In the genomic region with DNA sequence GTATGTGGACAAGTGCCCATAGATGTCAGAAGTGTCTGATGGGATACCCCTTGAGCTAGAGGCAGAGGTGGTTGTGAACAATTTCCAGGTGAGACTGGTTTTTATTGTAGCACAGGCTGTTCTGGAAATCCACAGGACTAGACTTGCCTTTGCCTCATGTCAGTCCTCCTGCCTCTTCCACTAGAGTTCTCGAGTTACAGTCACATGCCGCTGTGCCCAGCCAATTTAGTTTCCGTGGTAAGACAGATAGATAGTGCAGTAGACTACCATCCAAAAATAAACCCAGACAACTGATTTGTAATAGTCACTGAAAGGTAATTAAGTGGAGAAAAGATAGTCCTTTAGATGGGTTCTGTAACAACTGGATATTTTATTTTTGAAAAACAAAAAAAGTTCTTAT, we compare ENCODE assay signal across 28 mouse cellular contexts. TPM values are rescaled to one million over a fixed set of nuclear protein-coding genes. Genes with fewer than 3 reads are reported as not detected.
DNase-seq lines count a peak whose midpoint lies in the region; ATAC-seq and TF ChIP-seq lines count a peak whose summit lies in the region.
"Had no signal": no experiment of that assay in that cellular context is flagged by ENCODE, and none has a peak within 500 bp of the region (broad histone marks: within the 10 kb centered on the region; RNA-seq: fewer than 3 reads in every experiment).

No protein-coding gene starts in this region.

- no peak overlapping the region for H3K4me2 ChIP-seq in heart, embryonic 12.5 days
- H3K4me2 ChIP-seq in CH12.LX (ENCODE audit: insufficient read depth, low read depth, poor library complexity, severe bottlenecking): no peak overlapping the region
- H3K4me2 ChIP-seq in heart, postnatal 0 days (ENCODE audit: low read depth, low read length): no peak overlapping the region
- no peak overlapping the region for H3K4me2 ChIP-seq in hindbrain, postnatal 0 days (ENCODE audit: low read depth, low read length)
- H3K4me2 ChIP-seq: forebrain, embryonic 13.5 days; hindbrain, embryonic 13.5 days; limb, embryonic 15.5 days; liver, embryonic 13.5 days had no signal

- H3K9me3 ChIP-seq in heart, embryonic 12.5 days (replicated peaks): no peaks in the 10 kb centered on the region
- H3K9me3 ChIP-seq in CH12.LX (replicated peaks; ENCODE audit: low read length): no peaks in the 10 kb centered on the region
- H3K9me3 ChIP-seq in heart, postnatal 0 days (replicated peaks; ENCODE audit: control insufficient read depth, low read length): no peaks in the 10 kb centered on the region
- no peaks in the 10 kb centered on the region for H3K9me3 ChIP-seq in hindbrain, postnatal 0 days (ENCODE audit: low read length)
- H3K9me3 ChIP-seq: forebrain, embryonic 13.5 days; hindbrain, embryonic 13.5 days; limb, embryonic 10.5 days; limb, embryonic 15.5 days; liver, embryonic 13.5 days had no signal

- 33% methylated on average over 3 of the region's 3 CpGs for WGBS in heart, embryonic 12.5 days
- WGBS in heart, postnatal 0 days: 37% methylated on average over 3 of the region's 3 CpGs
- 89% methylated on average over 3 of the region's 3 CpGs for WGBS in hindbrain, postnatal 0 days

- peaks cover 76% of the 10 kb centered on the region for H3K36me3 ChIP-seq in heart, embryonic 12.5 days
- peaks cover 49 to 90% of the 10 kb centered on the region in 2 experiments for H3K36me3 ChIP-seq in CH12.LX (replicated peaks in 1 of 2; ENCODE audit: control insufficient read depth in 1 of 2, insufficient read depth in 1 of 2, low read length in 1 of 2)
- peaks cover 71% of the 10 kb centered on the region for H3K36me3 ChIP-seq in heart, postnatal 0 days (replicated peaks; ENCODE audit: control insufficient read depth, insufficient read depth, low read length)
- peaks cover 25% of the 10 kb centered on the region for H3K36me3 ChIP-seq in hindbrain, postnatal 0 days (ENCODE audit: insufficient read depth, low read length)

- TF ChIP-seq POLR2A in CH12.LX (IDR thresholded peaks at IDR 0.05; ENCODE audit: low read depth, low read length): no peak

- intact Hi-C loops in gastrocnemius, postnatal 14 days (cut with DNase I; ENCODE audit: low total_unique reads): no loop called here

- no peak for TF ChIP-seq RAD21 in CH12.LX (IDR thresholded peaks at IDR 0.05; ENCODE audit: low read depth, low read length)

- no peaks in the 10 kb centered on the region for H3K27me3 ChIP-seq in heart, embryonic 12.5 days (replicated peaks)
- H3K27me3 ChIP-seq in CH12.LX (replicated peaks): no peaks in the 10 kb centered on the region
- H3K27me3 ChIP-seq in heart, postnatal 0 days (ENCODE audit: control insufficient read depth, insufficient read depth, low read length): no peaks in the 10 kb centered on the region
- H3K27me3 ChIP-seq in hindbrain, postnatal 0 days (ENCODE audit: insufficient read depth, low read length): no peaks in the 10 kb centered on the region
- H3K27me3 ChIP-seq: forebrain, embryonic 13.5 days; hindbrain, embryonic 13.5 days; limb, embryonic 15.5 days; liver, embryonic 13.5 days had no signal

- H3K4me3 ChIP-seq in heart, embryonic 12.5 days: no peak overlapping the region
- no peak overlapping the region for H3K4me3 ChIP-seq in CH12.LX (replicated peaks in 1 of 3; ENCODE audit: low read depth in 2 of 3, low read length in 2 of 3, poor library complexity in 1 of 3)
- no peak overlapping the region for H3K4me3 ChIP-seq in heart, postnatal 0 days (ENCODE audit: low read depth, low read length)
- H3K4me3 ChIP-seq in hindbrain, postnatal 0 days (ENCODE audit: low read length): no peak overlapping the region
- H3K4me3 ChIP-seq: forebrain, embryonic 13.5 days; hindbrain, embryonic 13.5 days; limb, embryonic 10.5 days; limb, embryonic 15.5 days; liver, embryonic 13.5 days had no signal

- no peak for TF ChIP-seq CTCF in CH12.LX (conservative IDR thresholded peaks at IDR 0.05 in 1 of 2, IDR thresholded peaks at IDR 0.05 in 1 of 2; ENCODE audit: low read depth in 2 of 2, low read length in 2 of 2)
- TF ChIP-seq CTCF in heart, postnatal 0 days (IDR thresholded peaks at IDR 0.05; ENCODE audit: low read depth): no peak
- TF ChIP-seq CTCF in hindbrain, postnatal 0 days (IDR thresholded peaks at IDR 0.05; ENCODE audit: low read depth): no peak

- dilution Hi-C loops in CH12.LX (cut with MboI; ENCODE audit: extremely low pct_ligation_motif_present, extremely low pct_unique_long_range_greater_than_20kb, low sequenced_read_pairs): no loop called here

- DNase-seq in gastrocnemius, adult 18-20 months (ENCODE audit: low spot score): peak; percentile 39
- no peak for DNase-seq in gastrocnemius, postnatal 14 days
- peak; percentile 49 for DNase-seq in heart, adult 8-10 months (ENCODE audit: low spot score)
- no peak for DNase-seq in CH12.LX (ENCODE audit: extremely low read depth)
- peak; percentile 39 for DNase-seq in heart, postnatal 0 days (ENCODE audit: low spot score)
- no peak for DNase-seq in hindbrain, postnatal 0 days (ENCODE audit: low spot score)
- no peak for DNase-seq in spleen, postnatal 4 days (ENCODE audit: low spot score in 2 of 2)
- DNase-seq: adrenal gland, postnatal 14 days; cerebellum, adult 11-12 months; cerebellum, postnatal 10 days; gastrocnemius, postnatal 36 days; kidney, postnatal 14 days; layer of hippocampus, adult 9-11 months; liver, embryonic 13.5 days; lung, adult 2 months; lung, postnatal 10 days; midbrain, embryonic 14.5 days; right cerebral cortex, postnatal 25 days; thymus, postnatal 14 days had no signal

- H3K9ac ChIP-seq in heart, embryonic 12.5 days: no peak overlapping the region
- no peak overlapping the region for H3K9ac ChIP-seq in CH12.LX (ENCODE audit: insufficient read depth, low read depth)
- H3K9ac ChIP-seq in heart, postnatal 0 days (replicated peaks; ENCODE audit: low read depth, low read length): no peak overlapping the region
- H3K9ac ChIP-seq in hindbrain, postnatal 0 days (replicated peaks; ENCODE audit: low read length): no peak overlapping the region
- H3K9ac ChIP-seq: forebrain, embryonic 13.5 days; hindbrain, embryonic 13.5 days; limb, embryonic 15.5 days; liver, embryonic 13.5 days had no signal

- H3K4me1 ChIP-seq in heart, embryonic 12.5 days (replicated peaks): 0 out of 2 replicates have a peak, but pooled peaks cover 6% of the 10 kb centered on the region
- peaks cover 0 to 7% of the 10 kb centered on the region in 2 experiments; a peak in 2 of 4 replicates for H3K4me1 ChIP-seq in CH12.LX (ENCODE audit: control insufficient read depth in 1 of 2, insufficient read depth in 2 of 2)
- no peaks in the 10 kb centered on the region for H3K4me1 ChIP-seq in heart, postnatal 0 days (ENCODE audit: control insufficient read depth, insufficient read depth)
- H3K4me1 ChIP-seq in hindbrain, postnatal 0 days (ENCODE audit: insufficient read depth, low read length): no peaks in the 10 kb centered on the region
- H3K4me1 ChIP-seq: forebrain, embryonic 13.5 days; hindbrain, embryonic 13.5 days; limb, embryonic 10.5 days; limb, embryonic 15.5 days; liver, embryonic 13.5 days had no signal

- TF ChIP-seq EP300 in CH12.LX (IDR thresholded peaks at IDR 0.05; ENCODE audit: low read length): no peak
- no peak for TF ChIP-seq EP300 in heart, postnatal 0 days (IDR thresholded peaks at IDR 0.05; ENCODE audit: low read depth)

- no peak overlapping the region for H3K27ac ChIP-seq in heart, embryonic 12.5 days (ENCODE audit: poor library complexity, severe bottlenecking)
- H3K27ac ChIP-seq in CH12.LX (ENCODE audit: insufficient read depth, low read depth): no peak overlapping the region
- peak overlapping the region; percentile 53 for H3K27ac ChIP-seq in heart, postnatal 0 days (ENCODE audit: low read depth)
- H3K27ac ChIP-seq in hindbrain, postnatal 0 days: no peak overlapping the region
- H3K27ac ChIP-seq: forebrain, embryonic 13.5 days; hindbrain, embryonic 13.5 days; limb, embryonic 10.5 days; limb, embryonic 15.5 days; liver, embryonic 13.5 days; macrophage had no signal

- ATAC-seq in heart, embryonic 12.5 days (ENCODE audit: insufficient number of reproducible peaks, low FRiP score): no peak
- ATAC-seq in heart, postnatal 0 days (ENCODE audit: insufficient read depth, low read depth): peak; percentile 82
- no peak for ATAC-seq in hindbrain, postnatal 0 days
- ATAC-seq: forebrain, embryonic 13.5 days; intestine, postnatal 0 days had no signal

- in situ Hi-C loops in CH12.LX (cut with MboI; ENCODE audit: low pct_ligation_motif_present, low pct_unique_long_range_greater_than_20kb, low sequenced_read_pairs): no loop called here

- H3K79me2 ChIP-seq in CH12.LX (replicated peaks; ENCODE audit: control insufficient read depth, extremely low read depth, insufficient read depth, poor library complexity, severe bottlenecking): peaks cover 63% of the 10 kb centered on the region

RNA-seq across cellular contexts. Expression of a gene that starts 15.7 kb away (rescaled TPM):
- total RNA-seq in gastrocnemius, adult 18-20 months (2021): 10 to 100 TPM; 32.9 to 34.8 TPM
- total RNA-seq in gastrocnemius, postnatal 14 days (2021): 10 to 100 TPM; 24.1 to 24.8 TPM
- total RNA-seq in heart, adult 8-10 months (2022): 10 to 100 TPM; 40.4 to 48.7 (median 43.6) TPM
- 37.2 and 38.4 TPM in 2 replicates for polyA plus RNA-seq in heart, embryonic 12.5 days (2016; fragmentation: Nextera tagmentation; extraction: Ambion mirVana)
- total RNA-seq in CH12.LX (2012; rRNA removed) (60.0 and 72.9 TPM in 2 replicates), CH12.LX (2014; rRNA removed) (53.3 and 56.4 TPM in 2 replicates)
- 84.9 and 85.4 TPM in 2 replicates for polyA plus RNA-seq in CH12.LX (2012; ENCODE audit: insufficient read length, low read depth)
- total RNA-seq in heart, postnatal 0 days (2014; rRNA removed; ENCODE audit: low replicate concordance): 21.3 and 30.0 TPM in 2 replicates
- 11.9 and 13.1 TPM in 2 replicates for polyA plus RNA-seq in heart, postnatal 0 days (2015; fragmentation: Nextera tagmentation; extraction: Ambion mirVana)
- total RNA-seq in hindbrain, postnatal 0 days (2014; rRNA removed): 35.5 and 42.9 TPM in 2 replicates
- 15.8 and 16.7 TPM in 2 replicates for polyA plus RNA-seq in hindbrain, postnatal 0 days (2015; fragmentation: Nextera tagmentation; extraction: Ambion mirVana)

RNA-seq across cellular contexts. Expression of a gene that starts 34.7 kb away (rescaled TPM):
- 10 to 100 TPM; 26.3 to 31.3 TPM for total RNA-seq in gastrocnemius, adult 18-20 months (2021)
- 10 to 100 TPM; 24.7 to 25.3 TPM for total RNA-seq in gastrocnemius, postnatal 14 days (2021)
- total RNA-seq in heart, adult 8-10 months (2022): 10 to 100 TPM; 39.8 to 47.6 (median 44.6) TPM
- 34.2 and 38.2 TPM in 2 replicates for polyA plus RNA-seq in heart, embryonic 12.5 days (2016; fragmentation: Nextera tagmentation; extraction: Ambion mirVana)
- total RNA-seq in CH12.LX (2012; rRNA removed) (20.1 and 22.0 TPM in 2 replicates), CH12.LX (2014; rRNA removed) (21.6 and 24.1 TPM in 2 replicates)
- polyA plus RNA-seq in CH12.LX (2012; ENCODE audit: insufficient read length, low read depth): 40.8 and 43.6 TPM in 2 replicates
- total RNA-seq in heart, postnatal 0 days (2014; rRNA removed; ENCODE audit: low replicate concordance): 10.6 and 23.2 TPM in 2 replicates
- polyA plus RNA-seq in heart, postnatal 0 days (2015; fragmentation: Nextera tagmentation; extraction: Ambion mirVana): 51.8 and 54.5 TPM in 2 replicates
- total RNA-seq in hindbrain, postnatal 0 days (2014; rRNA removed): 13.7 and 18.5 TPM in 2 replicates
- 32.5 and 36.4 TPM in 2 replicates for polyA plus RNA-seq in hindbrain, postnatal 0 days (2015; fragmentation: Nextera tagmentation; extraction: Ambion mirVana)

RNA-seq across cellular contexts. Expression of a gene that starts 48.3 kb away (rescaled TPM):
- 10 to 100 TPM; 29.0 to 51.7 TPM for total RNA-seq in gastrocnemius, adult 18-20 months (2021)
- total RNA-seq in gastrocnemius, postnatal 14 days (2021): 10 to 100 TPM in 1 of 2 experiments, 1 to 10 TPM in 1; 9.9 to 12.1 TPM
- 1 to 10 TPM; 1.3 to 1.9 (median 1.6) TPM for total RNA-seq in heart, adult 8-10 months (2022)
- polyA plus RNA-seq in heart, embryonic 12.5 days (2016; fragmentation: Nextera tagmentation; extraction: Ambion mirVana): 6.5 and 7.7 TPM in 2 replicates
- total RNA-seq in CH12.LX (2012; rRNA removed) (not detected in 2 replicates), CH12.LX (2014; rRNA removed) (not detected in 2 replicates)
- polyA plus RNA-seq in CH12.LX (2012; ENCODE audit: insufficient read length, low read depth): not detected in 2 replicates
- 3.3 and 7.4 TPM in 2 replicates for total RNA-seq in heart, postnatal 0 days (2014; rRNA removed; ENCODE audit: low replicate concordance)
- polyA plus RNA-seq in heart, postnatal 0 days (2015; fragmentation: Nextera tagmentation; extraction: Ambion mirVana): 1.8 and 2.4 TPM in 2 replicates
- total RNA-seq in hindbrain, postnatal 0 days (2014; rRNA removed): 35.1 and 49.8 TPM in 2 replicates
- 18.0 TPM in 2 replicates for polyA plus RNA-seq in hindbrain, postnatal 0 days (2015; fragmentation: Nextera tagmentation; extraction: Ambion mirVana)
- total RNA-seq: monocyte, adult 5-6 weeks; neutrophil, adult 5-6 weeks had no signal
- polyA plus RNA-seq: macrophage had no signal

RNA-seq across cellular contexts. Expression of a gene that starts 53.3 kb away (rescaled TPM):
- 1 to 10 TPM; 7.0 to 7.6 TPM for total RNA-seq in gastrocnemius, adult 18-20 months (2021)
- total RNA-seq in gastrocnemius, postnatal 14 days (2021): 10 to 100 TPM; 11.9 to 13.3 TPM
- 10 to 100 TPM in 3 of 4 experiments, 1 to 10 TPM in 1; 9.6 to 14.0 (median 10.7) TPM for total RNA-seq in heart, adult 8-10 months (2022)
- 26.8 and 27.2 TPM in 2 replicates for polyA plus RNA-seq in heart, embryonic 12.5 days (2016; fragmentation: Nextera tagmentation; extraction: Ambion mirVana)
- total RNA-seq in CH12.LX (2012; rRNA removed): 26.3 and 31.9 TPM in 2 replicates
- total RNA-seq in CH12.LX (2014; rRNA removed): 20.0 and 21.7 TPM in 2 replicates
- polyA plus RNA-seq in CH12.LX (2012; ENCODE audit: insufficient read length, low read depth): 24.8 and 25.2 TPM in 2 replicates
- total RNA-seq in heart, postnatal 0 days (2014; rRNA removed; ENCODE audit: low replicate concordance): 30.0 and 66.2 TPM in 2 replicates
- 10.4 and 11.3 TPM in 2 replicates for polyA plus RNA-seq in heart, postnatal 0 days (2015; fragmentation: Nextera tagmentation; extraction: Ambion mirVana)
- total RNA-seq in hindbrain, postnatal 0 days (2014; rRNA removed): 36.9 and 43.7 TPM in 2 replicates
- 10.7 and 12.3 TPM in 2 replicates for polyA plus RNA-seq in hindbrain, postnatal 0 days (2015; fragmentation: Nextera tagmentation; extraction: Ambion mirVana)

Comparison
In these comparisons a context has a peak if more than half of its experiments do, and no peak if none do; other contexts are left out.
1. DNase-seq: peak in gastrocnemius, adult 18-20 months (single experiment), heart, adult 8-10 months (single experiment) and heart, postnatal 0 days (single experiment); none in gastrocnemius, postnatal 14 days (single experiment), CH12.LX (single experiment), hindbrain, postnatal 0 days (single experiment) and spleen, postnatal 4 days (0 of 2).